Mouse (Mus musculus): ENCODE data around the gene Dmrt3. TPM values are rescaled to one million over a fixed set of nuclear protein-coding genes. Genes with fewer than 3 reads are reported as not detected.
A peak's percentile ranks its signal among the peaks of the same experiment; 100 is the strongest.

Gene Dmrt3
- polyA plus RNA-seq (2014; fragmentation: Nextera tagmentation; extraction: Ambion mirVana) = 0.06 and 0.11 TPM in 2 replicates

DNA sequence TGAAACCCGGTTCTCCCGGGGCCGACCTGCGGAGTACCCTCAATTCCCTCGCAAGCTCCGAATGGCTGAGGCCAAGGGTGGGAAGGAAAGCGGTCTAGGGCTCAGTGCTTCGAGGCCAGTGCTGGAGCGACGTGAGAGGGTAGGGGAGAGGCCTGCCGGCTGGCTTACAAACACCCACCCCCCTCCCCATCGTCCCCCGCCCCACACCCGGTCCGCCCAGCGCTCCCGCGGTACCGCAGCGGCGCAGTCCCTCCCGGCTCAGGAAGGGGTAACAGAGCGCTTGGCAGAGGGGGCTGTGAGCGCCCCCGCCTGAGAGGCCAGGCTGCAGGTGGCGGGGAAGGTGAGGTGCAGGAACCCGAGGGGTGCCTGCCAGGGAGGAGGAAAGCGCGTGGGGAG is at the start of gene Dmrt3:
Dmrt3 (plus strand) TSS at position 287 of the 396 bp plus-strand sequence.
- Histone ChIP-seq H3K9me3 (replicated peaks; ENCODE audit: control insufficient read depth, low read length) (no peaks in the 10 kb centered on the region), H3K36me3 (ENCODE audit: control insufficient read depth, insufficient read depth, low read length) (no peaks in the 10 kb centered on the region), H3K27ac (ENCODE audit: low read depth, low read length) (no peak within 1 kb of the TSS), H3K4me2 (peak within 1 kb of the TSS; percentile 86), H3K4me1 (ENCODE audit: control insufficient read depth, insufficient read depth, low read length) (peaks cover 22% of the 10 kb centered on the region), H3K4me3 (ENCODE audit: low read depth, low read length) (peak within 1 kb of the TSS; percentile 48), H3K27me3 (ENCODE audit: control insufficient read depth, insufficient read depth, low read length) (peaks cover 93% of the 10 kb centered on the region), H3K9ac (ENCODE audit: low read depth, low read length) (no peak within 1 kb of the TSS)
- WGBS (ENCODE audit: insufficient replicate concordance) = 0% methylated on average over 26 of the region's 29 CpGs
- 0 out of 2 replicates have a peak, but pooled peaks have one; percentile 36 for ATAC-seq (replicated peaks; ENCODE audit: insufficient number of reproducible peaks, low FRiP score, low TSS enrichment)

DNA sequence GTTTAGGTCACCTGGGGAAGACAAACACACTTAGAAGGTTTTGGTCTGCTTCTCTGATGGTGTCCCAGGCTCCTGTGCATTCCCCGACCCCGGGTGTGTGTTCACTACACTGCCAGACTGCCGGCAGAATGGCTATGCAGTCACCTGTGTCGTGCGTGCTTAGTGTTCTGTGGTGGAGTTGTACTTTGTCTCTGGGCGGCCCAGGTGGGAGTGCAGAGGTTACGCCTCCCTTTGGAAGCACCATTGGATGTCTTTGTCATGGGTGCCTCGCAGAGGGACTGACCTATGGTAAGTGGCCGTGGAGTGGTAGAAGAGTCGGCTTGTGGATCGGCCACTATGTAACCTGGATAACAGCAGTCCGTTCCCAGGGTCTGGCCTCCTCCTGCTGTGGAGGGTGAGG is 45.7 kb upstream of the Dmrt3 start:
- no peak for ATAC-seq (replicated peaks; ENCODE audit: insufficient number of reproducible peaks, low FRiP score, low TSS enrichment)
- WGBS (ENCODE audit: insufficient replicate concordance) = 74% methylated on average over 12 of the region's 12 CpGs

DNA sequence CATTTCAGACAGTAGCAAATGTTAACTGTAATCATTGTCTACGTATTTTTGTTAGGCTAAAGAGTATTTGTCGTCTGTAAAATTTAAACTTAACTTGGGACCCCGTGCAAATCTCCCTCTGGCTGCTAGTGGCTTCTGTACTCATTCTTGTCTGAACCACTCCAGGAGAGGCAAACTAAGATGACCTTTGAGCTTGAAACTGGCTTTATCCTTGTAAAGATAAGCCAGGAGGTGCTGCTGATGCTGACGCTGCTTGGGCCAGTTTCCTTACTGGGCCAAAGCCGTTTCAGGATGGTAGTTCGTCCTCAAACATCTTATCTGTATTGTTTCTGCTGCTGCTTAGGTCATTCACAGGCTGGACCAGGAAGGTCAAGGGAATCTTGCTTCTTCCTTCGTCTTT is 40.3 kb upstream of the Dmrt3 start:
- no peak for ATAC-seq (replicated peaks; ENCODE audit: insufficient number of reproducible peaks, low FRiP score, low TSS enrichment)
- Histone ChIP-seq H3K27ac (ENCODE audit: low read depth, low read length) (no peak overlapping the region), H3K4me2 (no peak overlapping the region), H3K9ac (ENCODE audit: low read depth, low read length) (no peak overlapping the region), H3K36me3 (ENCODE audit: control insufficient read depth, insufficient read depth, low read length) (no peaks in the 10 kb centered on the region), H3K9me3 (replicated peaks; ENCODE audit: control insufficient read depth, low read length) (no peaks in the 10 kb centered on the region), H3K4me1 (ENCODE audit: control insufficient read depth, insufficient read depth, low read length) (peaks cover 11% of the 10 kb centered on the region), H3K4me3 (ENCODE audit: low read depth, low read length) (no peak overlapping the region), H3K27me3 (ENCODE audit: control insufficient read depth, insufficient read depth, low read length) (peaks cover 18% of the 10 kb centered on the region)
- 45% methylated on average over 7 of the region's 7 CpGs for WGBS (ENCODE audit: insufficient replicate concordance)

More for the DNA sequence above, 45.7 kb upstream of the Dmrt3 start:
- Histone ChIP-seq H3K9ac (ENCODE audit: low read depth, low read length) (no peak overlapping the region), H3K9me3 (replicated peaks; ENCODE audit: control insufficient read depth, low read length) (peaks cover 6% of the 10 kb centered on the region), H3K27ac (ENCODE audit: low read depth, low read length) (no peak overlapping the region), H3K27me3 (ENCODE audit: control insufficient read depth, insufficient read depth, low read length) (peaks cover 26% of the 10 kb centered on the region), H3K36me3 (ENCODE audit: control insufficient read depth, insufficient read depth, low read length) (no peaks in the 10 kb centered on the region), H3K4me3 (ENCODE audit: low read depth, low read length) (no peak overlapping the region), H3K4me2 (no peak overlapping the region), H3K4me1 (ENCODE audit: control insufficient read depth, insufficient read depth, low read length) (no peaks in the 10 kb centered on the region)

DNA sequence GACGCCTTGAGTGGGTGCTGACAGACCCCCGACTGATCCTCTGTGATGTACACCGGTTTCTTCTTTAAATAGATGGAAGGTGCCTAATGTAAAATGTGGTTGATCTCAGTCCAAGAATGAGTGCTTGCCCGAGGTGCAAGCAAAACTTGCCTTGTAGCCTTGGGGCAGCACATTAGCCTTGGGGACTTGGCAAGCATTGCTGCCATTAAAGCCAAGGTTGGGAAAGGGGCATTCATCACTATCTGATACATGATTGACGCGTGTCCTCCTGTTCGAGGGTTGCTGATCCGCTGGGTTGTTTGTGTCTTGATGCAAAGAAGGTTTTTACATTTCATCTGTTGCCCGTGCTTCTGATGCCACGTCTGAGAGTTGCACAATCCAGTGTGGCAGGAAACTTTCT is 35.7 kb upstream of the Dmrt3 start:
- Histone ChIP-seq H3K27ac (ENCODE audit: low read depth, low read length) (peak overlapping the region; percentile 29; the same call in 1 of the 2 replicates), H3K4me3 (ENCODE audit: low read depth, low read length) (no peak overlapping the region), H3K9me3 (replicated peaks; ENCODE audit: control insufficient read depth, low read length) (no peaks in the 10 kb centered on the region), H3K9ac (ENCODE audit: low read depth, low read length) (no peak overlapping the region), H3K36me3 (ENCODE audit: control insufficient read depth, insufficient read depth, low read length) (no peaks in the 10 kb centered on the region), H3K4me1 (ENCODE audit: control insufficient read depth, insufficient read depth, low read length) (peaks cover 19% of the 10 kb centered on the region), H3K4me2 (peak overlapping the region; percentile 71), H3K27me3 (ENCODE audit: control insufficient read depth, insufficient read depth, low read length) (no peaks in the 10 kb centered on the region)
- 12% methylated on average over 10 of the region's 10 CpGs for WGBS (ENCODE audit: insufficient replicate concordance)
- no peak for ATAC-seq (replicated peaks; ENCODE audit: insufficient number of reproducible peaks, low FRiP score, low TSS enrichment)

DNA sequence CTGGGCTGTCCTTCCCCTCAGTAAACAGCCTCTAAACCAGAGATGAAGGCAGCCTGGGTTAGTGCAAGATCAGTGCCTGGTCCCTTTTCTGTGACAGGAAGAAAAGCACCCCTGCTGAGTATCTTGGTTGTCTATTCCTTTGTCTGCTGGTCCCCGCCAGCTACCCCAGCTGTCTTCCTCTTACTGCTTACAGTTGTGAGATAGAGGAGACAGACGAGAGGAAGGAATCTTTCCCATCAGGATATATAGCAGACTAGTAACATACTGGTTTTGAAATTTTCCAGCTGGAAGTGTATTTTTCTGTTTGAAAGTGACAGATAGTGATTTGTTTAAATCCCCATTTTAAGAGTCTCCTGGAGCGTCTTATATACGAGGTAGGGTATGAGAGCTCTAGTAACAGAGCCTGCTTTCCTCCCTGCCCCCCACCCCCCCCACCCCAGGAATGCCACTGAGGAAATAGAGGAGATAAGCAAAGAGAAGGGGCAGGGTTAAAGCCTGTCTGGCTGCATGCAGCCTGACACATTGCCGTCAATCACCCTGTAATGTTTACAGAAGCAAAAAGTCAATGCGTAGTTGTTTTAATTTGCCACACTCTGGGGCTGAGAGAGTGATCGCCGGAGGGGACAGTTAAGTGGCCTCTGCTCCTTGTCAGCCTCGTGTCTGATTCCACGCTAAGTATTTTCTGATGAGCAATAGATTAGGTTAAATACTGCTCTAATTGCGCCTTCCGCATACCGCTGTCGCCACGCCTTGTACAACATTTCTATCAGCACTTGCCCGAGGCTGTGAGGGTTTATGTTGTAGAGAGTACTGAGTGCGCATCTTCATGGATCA is 34.9 kb upstream of the Dmrt3 start:
- H3K27me3 ChIP-seq (ENCODE audit: control insufficient read depth, insufficient read depth, low read length) = no peaks in the 10 kb centered on the region
- peak overlapping the region; percentile 40 for H3K4me3 ChIP-seq (ENCODE audit: low read depth, low read length)
- H3K9me3 ChIP-seq (replicated peaks; ENCODE audit: control insufficient read depth, low read length) = no peaks in the 10 kb centered on the region
- peak; percentile 71; the same call in 1 of the 2 replicates for ATAC-seq (replicated peaks; ENCODE audit: insufficient number of reproducible peaks, low FRiP score, low TSS enrichment)
- peak overlapping the region; percentile 29; the same call in 1 of the 2 replicates for H3K27ac ChIP-seq (ENCODE audit: low read depth, low read length)
- peaks cover 19% of the 10 kb centered on the region for H3K4me1 ChIP-seq (ENCODE audit: control insufficient read depth, insufficient read depth, low read length)
- no peak overlapping the region for H3K9ac ChIP-seq (ENCODE audit: low read depth, low read length)
- 1% methylated on average over 17 of the region's 17 CpGs for WGBS (ENCODE audit: insufficient replicate concordance)
- H3K4me2 ChIP-seq = peak overlapping the region; percentile 71
- no peaks in the 10 kb centered on the region for H3K36me3 ChIP-seq (ENCODE audit: control insufficient read depth, insufficient read depth, low read length)

DNA sequence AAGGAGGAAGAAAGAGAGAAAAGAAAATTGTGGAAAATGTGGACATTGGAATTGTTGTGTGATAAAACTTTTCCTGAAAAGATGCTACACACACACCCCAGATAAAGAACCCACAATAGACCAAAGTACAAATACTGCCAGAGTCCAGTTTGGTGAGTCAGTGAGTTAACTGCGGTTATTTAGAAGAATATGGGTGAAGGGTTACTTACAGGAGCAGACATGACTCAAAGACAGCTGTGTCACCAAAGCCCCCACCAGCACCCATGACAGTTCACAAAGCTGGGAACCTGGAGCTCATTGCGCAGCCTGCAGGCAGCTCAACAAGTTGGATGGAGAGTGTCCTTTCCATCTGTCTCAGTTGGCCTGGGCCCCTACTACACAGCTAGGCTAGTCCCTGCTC is 31.7 kb upstream of the Dmrt3 start:
- H3K27ac ChIP-seq (ENCODE audit: low read depth, low read length) = no peak overlapping the region
- H3K9me3 ChIP-seq (replicated peaks; ENCODE audit: control insufficient read depth, low read length) = no peaks in the 10 kb centered on the region
- peaks cover 5% of the 10 kb centered on the region; the same call in 1 of the 2 replicates for H3K27me3 ChIP-seq (ENCODE audit: control insufficient read depth, insufficient read depth, low read length)
- H3K36me3 ChIP-seq (ENCODE audit: control insufficient read depth, insufficient read depth, low read length) = no peaks in the 10 kb centered on the region
- 90% methylated on average over 2 of the region's 2 CpGs for WGBS (ENCODE audit: insufficient replicate concordance)
- no peak overlapping the region for H3K4me3 ChIP-seq (ENCODE audit: low read depth, low read length)
- H3K4me1 ChIP-seq (ENCODE audit: control insufficient read depth, insufficient read depth, low read length) = peaks cover 19% of the 10 kb centered on the region
- ATAC-seq (replicated peaks; ENCODE audit: insufficient number of reproducible peaks, low FRiP score, low TSS enrichment) = no peak
- no peak overlapping the region for H3K9ac ChIP-seq (ENCODE audit: low read depth, low read length)
- H3K4me2 ChIP-seq = no peak overlapping the region

DNA sequence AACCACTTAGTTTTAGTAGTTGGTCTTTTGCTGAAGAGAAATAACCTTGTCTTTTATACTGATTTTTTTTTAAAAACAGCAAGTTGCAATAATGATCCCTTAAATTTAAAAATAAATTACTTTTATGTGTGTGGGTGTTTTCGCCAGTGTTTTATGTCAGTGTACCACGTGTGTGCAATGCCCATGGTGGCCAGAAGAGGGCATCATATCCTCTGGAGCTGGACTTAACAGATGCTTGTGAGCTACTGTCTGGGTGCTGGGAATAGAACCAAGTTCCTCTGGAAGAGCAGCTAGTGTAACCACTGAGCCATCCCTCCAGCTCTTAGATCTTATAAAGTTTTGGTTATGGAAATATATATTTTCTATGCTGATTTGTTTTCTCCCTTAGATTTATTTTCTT is 30.7 kb upstream of the Dmrt3 start:
- Histone ChIP-seq H3K27ac (ENCODE audit: low read depth, low read length) (no peak overlapping the region), H3K4me3 (ENCODE audit: low read depth, low read length) (no peak overlapping the region), H3K4me1 (ENCODE audit: control insufficient read depth, insufficient read depth, low read length) (peaks cover 11% of the 10 kb centered on the region), H3K36me3 (ENCODE audit: control insufficient read depth, insufficient read depth, low read length) (no peaks in the 10 kb centered on the region), H3K27me3 (ENCODE audit: control insufficient read depth, insufficient read depth, low read length) (peaks cover 5% of the 10 kb centered on the region; the same call in 1 of the 2 replicates), H3K9ac (ENCODE audit: low read depth, low read length) (no peak overlapping the region), H3K4me2 (no peak overlapping the region), H3K9me3 (replicated peaks; ENCODE audit: control insufficient read depth, low read length) (no peaks in the 10 kb centered on the region)
- 89% methylated on average over 2 of the region's 2 CpGs for WGBS (ENCODE audit: insufficient replicate concordance)
- ATAC-seq (replicated peaks; ENCODE audit: insufficient number of reproducible peaks, low FRiP score, low TSS enrichment) = no peak

DNA sequence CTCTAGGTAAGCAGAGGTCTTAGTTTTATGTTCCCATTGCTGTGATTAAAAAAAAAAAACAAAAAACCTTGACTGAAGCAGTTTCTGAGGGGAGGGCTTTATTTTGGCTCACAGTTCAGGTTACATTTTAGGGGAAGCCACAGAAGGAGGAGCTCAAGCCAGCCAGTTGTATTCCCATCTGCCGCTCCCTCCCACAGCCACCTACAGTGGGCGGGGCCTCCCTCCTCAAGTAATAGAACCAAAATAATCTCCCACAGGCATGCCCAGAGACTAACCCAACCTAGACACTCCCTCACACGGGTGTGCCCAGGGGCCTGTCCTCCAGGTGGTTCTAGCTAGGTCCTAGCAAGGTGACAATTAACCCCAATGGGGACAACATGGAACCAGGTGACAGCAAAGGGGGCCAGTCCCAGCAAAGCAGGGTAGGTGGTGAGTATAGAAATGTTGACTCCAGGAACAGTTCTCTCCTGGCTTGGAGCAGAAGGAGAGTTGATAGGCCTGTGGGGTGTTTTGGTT is 12.3 kb upstream of the Dmrt3 start:
- no peak for ATAC-seq (replicated peaks; ENCODE audit: insufficient number of reproducible peaks, low FRiP score, low TSS enrichment)
- 67% methylated on average over 3 of the region's 3 CpGs for WGBS (ENCODE audit: insufficient replicate concordance)
- Histone ChIP-seq H3K4me3 (ENCODE audit: low read depth, low read length) (no peak overlapping the region), H3K4me1 (ENCODE audit: control insufficient read depth, insufficient read depth, low read length) (no peaks in the 10 kb centered on the region), H3K36me3 (ENCODE audit: control insufficient read depth, insufficient read depth, low read length) (no peaks in the 10 kb centered on the region), H3K4me2 (no peak overlapping the region), H3K9me3 (replicated peaks; ENCODE audit: control insufficient read depth, low read length) (no peaks in the 10 kb centered on the region), H3K27me3 (ENCODE audit: control insufficient read depth, insufficient read depth, low read length) (peaks cover 57% of the 10 kb centered on the region), H3K9ac (ENCODE audit: low read depth, low read length) (no peak overlapping the region), H3K27ac (ENCODE audit: low read depth, low read length) (no peak overlapping the region)

All from heart, embryonic 11.5 days (tissue).